Mouse (Mus musculus): ENCODE measurements around the gene Ahcyl2. TPM values are rescaled to one million over a fixed set of nuclear protein-coding genes. Genes with fewer than 3 reads are reported as not detected.

Gene Ahcyl2
- polyA plus RNA-seq, 1 experiment from 2014 or later = 2.0 TPM

DNA sequence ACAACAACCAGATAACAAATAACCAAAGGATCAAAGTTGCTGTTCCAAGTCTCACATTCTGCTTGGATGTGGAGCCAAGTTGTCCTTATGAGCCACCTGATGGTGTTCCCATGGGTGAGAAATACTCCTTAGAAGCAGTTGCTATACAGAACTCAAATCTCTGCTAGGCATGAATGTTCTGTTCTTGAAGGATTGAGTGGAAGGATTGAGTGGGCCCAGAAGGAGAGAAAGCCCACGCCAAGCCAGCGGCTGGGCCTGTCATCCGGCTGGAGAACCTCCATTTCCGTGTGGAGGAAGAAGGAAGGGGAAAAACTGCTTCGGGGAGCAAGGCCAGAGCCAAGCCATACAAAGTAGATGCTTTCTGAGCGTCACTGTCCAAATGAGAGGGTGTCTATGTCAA is 193.3 kb downstream of the Ahcyl2 start:
- DNase-seq (no peak), ATAC-seq (no peak)
- no peaks in the 10 kb centered on the region for H3K36me3 ChIP-seq (replicated peaks; ENCODE audit: insufficient read depth, low read length)
- H3K9ac ChIP-seq (replicated peaks) = no peak overlapping the region
- no peak overlapping the region for H3K4me2 ChIP-seq (ENCODE audit: low read depth, low read length)
- H3K27me3 ChIP-seq (ENCODE audit: insufficient read depth, low read length) = no peaks in the 10 kb centered on the region
- H3K4me3 ChIP-seq (ENCODE audit: low read depth, low read length) = no peak overlapping the region
- WGBS (ENCODE audit: insufficient replicate concordance) = 82% methylated on average over 6 of the region's 6 CpGs
- TF ChIP-seq EP300 (IDR thresholded peaks at IDR 0.05; ENCODE audit: low read depth) (no peak), CTCF (IDR thresholded peaks at IDR 0.05; ENCODE audit: low read depth) (no peak)
- H3K27ac ChIP-seq (ENCODE audit: low read depth) = no peak overlapping the region
- no peaks in the 10 kb centered on the region for H3K9me3 ChIP-seq (ENCODE audit: low read length)
- H3K4me1 ChIP-seq (ENCODE audit: insufficient read depth) = no peaks in the 10 kb centered on the region

Other genes with a start within 250 kb of the Ahcyl2 start
- gene Irf5, start 241.4 kb upstream of the Ahcyl2 start, polyA plus RNA-seq (2015; fragmentation: Nextera tagmentation; extraction: Ambion mirVana) = 11.8 and 12.0 TPM in 2 replicates
- gene Tnpo3, start 158.1 kb upstream of the Ahcyl2 start, polyA plus RNA-seq (2015; fragmentation: Nextera tagmentation; extraction: Ambion mirVana) = 18.2 and 20.4 TPM in 2 replicates
- gene Tspan33, start 73.8 kb upstream of the Ahcyl2 start, polyA plus RNA-seq (2015; fragmentation: Nextera tagmentation; extraction: Ambion mirVana) = 84.8 and 87.5 TPM in 2 replicates
- 2.2 and 2.5 TPM in 2 replicates for gene Smo, start 32.5 kb upstream of the Ahcyl2 start, polyA plus RNA-seq (2015; fragmentation: Nextera tagmentation; extraction: Ambion mirVana)
- 0.20 and 0.23 TPM in 2 replicates for gene Strip2, start 149.0 kb downstream of the Ahcyl2 start, polyA plus RNA-seq (2015; fragmentation: Nextera tagmentation; extraction: Ambion mirVana)